Mouse (Mus musculus): Measurements from ENCODE around the gene Hoxa6.

Gene Hoxa6

DNA sequence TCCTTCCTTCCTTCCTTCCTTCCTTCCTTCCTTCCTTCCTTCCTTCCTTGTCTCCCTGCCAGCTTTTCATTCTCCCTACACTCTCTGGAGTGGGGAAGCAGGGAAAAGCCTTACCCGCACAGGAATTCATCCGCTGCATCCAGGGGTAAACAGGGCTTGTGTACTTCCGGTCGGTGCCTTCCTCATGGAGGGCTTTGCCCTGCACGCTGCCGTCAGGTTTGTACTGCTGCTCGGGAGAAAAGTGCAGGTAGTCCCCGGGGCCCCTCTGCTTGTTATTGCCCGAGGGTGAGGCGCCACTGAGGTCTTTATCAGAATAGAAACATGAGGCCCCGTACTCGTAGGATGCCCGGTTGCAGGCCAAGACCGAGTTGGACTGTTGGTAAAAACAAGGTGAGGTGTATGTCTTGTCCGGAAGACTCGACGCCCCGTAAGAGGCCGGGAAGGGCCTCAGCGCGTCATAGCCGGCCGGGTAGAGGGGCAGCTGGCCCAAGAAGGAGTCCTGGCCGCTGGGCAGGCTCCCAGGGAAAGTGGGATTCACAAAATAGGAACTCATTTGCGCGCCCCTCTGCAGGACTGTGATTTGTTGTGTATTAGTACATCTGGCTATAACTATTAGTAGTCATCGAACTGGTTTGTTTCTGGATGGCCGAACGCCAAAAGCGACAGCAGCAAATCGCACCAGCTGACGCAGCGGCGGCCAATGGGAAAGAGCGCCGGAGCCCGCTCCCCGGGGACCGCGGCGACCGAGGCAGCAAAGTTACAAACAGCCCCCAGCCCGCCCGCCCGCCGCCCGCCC lies at the start of gene Hoxa6:
Hoxa6 (minus strand) TSS at position 651 of the 796 bp plus-strand sequence.
- no peak for DNase-seq (ENCODE audit: low spot score)

DNA sequence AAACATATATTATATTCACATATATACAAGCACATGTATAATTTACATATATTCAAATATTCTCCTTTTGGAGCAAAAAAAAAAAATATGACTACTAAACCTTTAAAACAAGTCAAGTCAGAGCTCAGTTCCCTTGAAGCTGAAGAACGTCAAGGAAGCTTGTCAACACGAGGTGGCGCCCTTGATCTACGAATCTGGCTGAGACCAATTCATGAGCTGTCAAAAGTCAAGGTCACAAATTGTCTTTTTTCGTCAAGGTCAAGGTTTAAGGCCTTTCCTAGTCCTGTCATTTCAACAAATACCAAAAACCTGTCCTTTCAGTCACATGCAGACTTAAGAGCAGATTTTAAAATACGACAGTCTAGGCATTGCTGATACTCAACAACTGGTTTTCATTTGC lies 48.4 kb upstream of the Hoxa6 start:
- peak; percentile 38 for DNase-seq (ENCODE audit: low spot score)

DNA sequence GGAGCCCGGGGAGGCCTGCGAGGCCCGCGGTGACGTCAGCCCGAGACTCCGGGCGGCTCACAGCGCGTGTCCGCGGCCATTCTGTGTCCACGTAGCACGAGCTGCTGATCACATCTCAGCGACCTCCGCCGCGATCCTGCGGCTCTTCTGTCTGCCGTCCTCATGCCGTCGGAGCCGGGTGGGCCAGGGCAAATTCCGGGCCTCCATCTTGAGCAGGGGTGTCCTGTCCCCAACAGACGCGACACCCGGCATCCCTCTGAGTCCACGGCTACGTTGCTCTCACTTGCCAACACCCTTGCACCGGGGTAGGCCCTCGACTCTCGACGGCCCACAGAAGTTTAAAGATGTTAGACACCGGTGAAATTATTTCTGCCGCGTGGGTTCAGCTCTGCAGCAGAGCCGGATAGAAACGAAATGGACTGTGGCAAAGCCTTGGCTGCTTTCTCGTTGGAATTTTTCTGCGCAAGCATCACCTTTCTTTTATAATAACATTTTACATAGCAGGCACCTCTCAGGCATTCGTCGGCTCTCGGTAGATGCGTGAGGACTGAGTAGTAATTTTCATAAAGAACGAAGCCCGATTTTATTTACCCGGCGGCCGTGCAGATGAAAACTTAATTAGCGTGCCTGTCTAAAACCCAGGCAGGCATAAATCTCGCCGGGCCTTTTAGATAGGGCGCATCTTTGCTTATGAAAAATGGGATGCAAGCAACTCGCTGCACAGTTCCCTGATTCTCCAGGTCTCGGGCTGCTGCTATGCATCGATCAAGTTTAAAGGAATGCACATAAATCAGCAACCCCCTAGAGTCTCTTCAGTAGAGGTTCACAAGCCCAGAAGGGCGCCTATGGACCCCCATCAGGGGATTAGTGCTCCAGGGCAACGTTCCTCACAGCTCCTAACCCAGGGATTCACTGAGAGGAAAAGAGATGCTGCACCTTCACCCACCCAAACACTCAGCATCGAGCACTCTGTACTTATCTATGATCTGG lies 45.3 kb upstream of the Hoxa6 start:
- DNase-seq (ENCODE audit: low spot score), result no peak

DNA sequence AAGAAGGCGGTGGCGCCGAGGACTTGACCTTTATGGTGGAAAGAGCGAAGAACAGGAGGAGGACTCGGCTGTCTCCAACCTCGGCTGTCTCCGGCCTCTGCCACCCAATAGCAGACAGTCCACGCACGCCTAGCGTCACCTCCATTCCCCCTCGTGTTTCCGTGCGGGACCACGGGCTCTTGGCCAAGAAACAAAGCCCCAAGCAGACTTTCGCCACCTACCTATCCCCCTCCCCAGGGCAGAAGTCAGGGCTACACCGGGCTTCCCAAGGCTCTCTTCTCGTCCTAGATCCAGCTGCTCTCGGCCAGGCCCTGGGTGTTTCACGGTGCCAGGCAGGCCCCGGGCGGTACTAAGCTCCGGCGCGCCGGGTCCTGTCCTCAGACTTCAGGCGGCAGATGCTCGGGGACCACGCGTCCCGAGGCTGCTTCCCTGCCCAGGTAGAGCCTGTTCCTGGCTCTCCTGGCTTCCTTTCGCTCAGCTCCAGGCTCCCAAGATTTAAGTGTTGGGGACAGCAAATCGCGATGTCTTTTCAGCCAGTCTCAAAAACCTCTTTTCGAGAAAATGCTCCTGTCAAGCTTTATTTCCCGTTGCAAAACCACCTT lies 44.4 kb upstream of the Hoxa6 start:
- DNase-seq (ENCODE audit: low spot score), result no peak

DNA sequence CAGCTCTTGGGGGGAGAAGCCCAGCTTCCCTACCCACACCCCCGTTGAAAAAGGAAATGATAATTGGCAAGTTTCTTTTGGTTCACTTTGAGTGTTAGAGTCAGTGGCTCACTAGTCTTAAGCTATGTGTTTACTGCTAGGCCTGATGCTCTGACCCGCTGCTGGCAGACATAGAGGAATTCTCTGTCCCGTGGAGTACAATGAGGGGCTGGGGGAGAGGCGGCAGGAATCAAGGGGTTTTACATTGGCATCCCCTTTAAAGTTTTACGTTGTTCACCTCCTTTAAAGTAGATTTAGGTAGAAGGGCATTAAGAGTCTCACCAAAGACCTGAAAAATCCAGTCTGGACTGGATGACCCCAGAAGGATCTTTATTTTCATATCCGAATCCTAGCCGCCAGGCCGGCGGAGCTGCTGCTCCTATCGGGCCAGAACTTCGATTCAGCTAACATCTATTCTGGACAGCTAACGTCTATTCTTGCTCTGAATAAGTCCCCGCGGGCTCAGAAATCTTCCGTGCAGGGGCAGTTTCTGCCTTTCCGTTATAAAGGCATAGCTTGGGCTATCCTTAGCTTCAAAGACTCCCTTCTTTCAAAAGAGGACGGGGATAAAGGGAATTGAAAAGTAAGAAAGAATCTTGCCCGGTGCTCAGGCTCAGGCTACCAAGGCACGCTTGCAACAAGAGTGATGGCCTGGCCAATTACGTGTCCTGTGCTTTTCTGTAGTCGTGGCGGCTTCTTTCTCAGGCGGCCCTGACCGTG lies 43.7 kb upstream of the Hoxa6 start:
- no peak for DNase-seq (ENCODE audit: low spot score)

DNA sequence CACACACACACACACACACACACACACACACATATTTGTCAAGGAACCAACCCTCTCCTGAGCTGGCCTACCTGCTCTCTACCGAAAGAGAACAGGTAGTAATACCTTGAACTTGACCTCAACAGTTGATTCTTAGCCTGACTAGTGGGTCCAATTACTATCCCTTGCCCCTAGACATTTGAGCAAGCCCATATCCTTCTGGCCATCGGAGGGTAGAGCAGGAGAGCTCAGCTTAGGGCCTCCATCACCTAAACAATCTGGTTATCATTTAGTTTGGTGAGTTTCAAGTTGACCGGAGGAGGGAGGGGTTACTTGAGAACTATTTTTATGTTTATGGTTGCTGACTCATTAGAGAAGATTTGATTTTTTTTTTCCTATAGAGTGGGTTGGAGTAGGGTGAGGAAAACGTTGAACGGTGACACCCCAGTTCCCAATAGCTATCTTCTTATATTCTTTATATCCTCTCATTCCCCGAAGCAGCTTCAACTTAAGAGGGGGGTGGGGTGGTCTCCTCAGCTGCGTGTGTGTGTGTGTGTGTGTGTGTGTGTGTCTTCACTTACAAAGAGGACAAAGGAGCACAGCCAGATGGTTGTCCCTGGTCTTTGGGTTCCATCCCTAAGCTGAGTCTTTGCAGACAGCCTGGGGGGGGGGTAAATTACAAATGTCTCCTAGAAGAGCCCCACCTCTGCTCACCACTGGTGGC lies 42.8 kb upstream of the Hoxa6 start:
- no peak for DNase-seq (ENCODE audit: low spot score)

DNA sequence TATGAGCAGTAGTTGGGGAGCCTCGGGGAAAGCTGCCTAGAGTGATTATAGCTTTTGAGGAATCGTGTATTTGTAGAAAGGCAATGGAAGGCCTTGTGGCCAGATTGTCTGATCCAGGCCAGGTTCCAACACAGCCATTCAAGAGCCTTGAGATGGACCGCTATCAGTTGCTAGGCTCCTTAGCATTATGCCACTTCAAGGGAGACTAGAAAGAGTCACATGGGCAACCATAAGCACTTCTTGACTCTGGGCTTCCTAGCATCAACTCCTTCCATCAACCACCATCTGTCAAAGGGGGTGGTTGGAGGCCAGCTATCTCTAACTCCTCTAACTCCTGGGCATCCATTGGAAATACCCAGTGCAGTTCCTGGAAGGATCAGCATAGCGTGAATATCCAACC lies 41.3 kb upstream of the Hoxa6 start:
- DNase-seq (ENCODE audit: low spot score), result no peak

DNA sequence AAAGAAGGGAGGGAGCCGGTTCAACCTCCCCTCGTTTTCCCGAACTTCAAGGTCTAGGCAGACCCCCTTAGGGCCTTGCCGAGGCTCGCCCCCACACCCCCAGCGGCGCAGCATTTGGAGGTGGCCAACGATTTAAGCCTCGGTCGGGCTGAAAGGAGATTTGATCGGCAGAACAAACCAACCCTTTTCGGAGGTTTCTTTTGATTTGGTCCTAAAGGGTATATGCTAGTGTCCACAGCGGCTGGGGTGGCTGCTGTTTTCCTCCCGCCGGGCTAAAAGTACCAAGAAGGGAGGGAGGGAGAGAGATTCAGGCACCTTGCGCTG lies 40.9 kb upstream of the Hoxa6 start:
- no peak for DNase-seq (ENCODE audit: low spot score)

DNA sequence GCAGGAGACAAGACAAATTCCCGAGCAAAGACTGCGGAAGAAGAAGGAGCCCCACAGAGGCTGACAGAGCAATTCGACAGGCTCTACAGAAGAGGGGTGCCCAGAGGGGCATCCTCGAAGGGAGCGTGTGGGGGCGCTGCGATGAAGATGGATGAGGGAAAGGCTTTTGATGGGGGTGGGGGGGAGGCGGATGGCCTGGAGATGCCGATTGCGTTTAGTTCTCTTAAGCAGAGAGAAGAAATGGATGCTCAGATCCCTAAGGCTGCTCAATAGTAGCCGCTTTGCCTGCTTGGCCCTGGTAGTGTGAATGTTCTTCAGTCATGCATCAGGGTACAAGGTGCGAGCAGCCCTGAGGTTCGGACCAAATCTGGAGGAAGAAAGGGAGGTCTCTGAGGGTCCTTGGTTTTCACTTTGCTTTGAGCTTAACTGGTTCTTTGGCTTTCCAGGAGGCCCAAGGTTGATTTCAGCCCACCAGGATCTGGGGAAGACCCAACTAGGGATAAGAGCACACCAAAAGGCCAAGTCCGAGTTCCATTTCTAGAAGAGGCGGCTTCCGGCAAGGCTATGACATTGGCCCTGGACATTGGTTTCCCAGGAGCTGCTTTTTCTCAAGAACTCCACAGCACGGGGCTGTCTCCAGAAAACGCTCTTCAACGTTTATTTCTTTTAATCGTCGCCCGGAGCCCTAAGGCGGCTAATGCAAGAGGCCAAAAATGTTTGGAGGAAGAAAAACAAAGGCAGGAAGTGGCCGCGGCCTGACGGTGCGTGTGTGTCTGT lies 40.3 kb upstream of the Hoxa6 start:
- no peak for DNase-seq (ENCODE audit: low spot score)

DNA sequence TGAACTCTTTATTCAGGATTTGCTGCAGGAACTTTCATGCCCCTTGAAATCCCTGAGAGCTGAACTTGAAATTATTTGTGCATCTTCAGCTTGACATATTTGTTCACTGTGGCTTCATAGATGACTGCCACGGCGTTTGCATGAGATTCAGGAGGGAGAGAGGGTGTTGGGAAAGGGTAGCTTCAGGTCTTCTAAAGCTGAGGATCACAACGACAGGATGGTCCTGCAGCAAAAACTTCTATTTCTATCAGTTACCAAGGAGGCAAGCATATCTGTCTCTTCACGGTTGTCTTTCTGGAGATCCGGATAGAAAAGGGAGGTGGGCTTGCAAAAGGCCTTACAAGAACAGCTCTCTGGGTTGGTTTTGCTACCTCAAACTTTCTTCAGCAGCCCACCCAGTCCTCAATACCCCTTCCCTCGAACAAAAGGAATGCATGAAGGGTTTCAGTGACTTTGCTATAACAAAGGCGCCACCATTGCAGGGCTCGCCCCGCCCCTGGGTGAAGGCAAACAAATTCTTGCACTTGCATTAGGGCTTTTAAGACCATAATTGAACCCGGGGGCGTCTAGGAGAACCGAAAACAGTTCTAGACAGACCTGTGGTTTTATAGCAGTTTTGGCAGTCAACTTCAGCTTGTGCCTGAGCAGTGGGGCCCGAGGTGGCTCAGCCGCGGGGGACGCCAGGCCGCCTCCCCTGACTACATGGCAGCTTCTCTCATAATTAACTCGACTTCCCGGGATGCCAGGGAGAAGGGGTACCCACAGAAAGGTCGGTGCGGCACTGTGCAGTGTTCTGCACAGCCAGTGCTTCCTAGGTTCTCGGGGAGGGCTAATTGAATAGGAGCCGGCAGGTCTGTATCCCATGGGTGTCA lies 39.5 kb upstream of the Hoxa6 start:
- no peak for DNase-seq (ENCODE audit: low spot score)

DNA sequence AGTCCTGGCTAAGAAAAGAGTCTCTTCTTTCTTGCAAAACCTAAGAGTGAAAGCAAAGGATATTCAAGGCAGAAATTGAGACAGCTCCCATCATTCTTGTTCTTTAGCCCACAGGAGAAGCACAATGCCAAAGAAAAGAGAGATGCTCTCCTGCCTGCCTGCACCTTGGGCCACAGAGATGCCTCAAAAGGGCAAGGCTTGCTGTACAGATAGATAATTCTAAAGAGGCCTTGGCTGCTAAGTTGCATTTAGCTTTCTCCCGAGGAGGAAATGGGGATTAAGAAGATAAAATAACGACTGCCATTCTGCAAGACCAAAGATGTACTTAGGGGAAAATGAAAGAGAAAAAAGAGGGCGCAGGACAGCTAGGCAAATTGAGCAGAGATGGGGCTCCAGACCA lies 38.4 kb upstream of the Hoxa6 start:
- DNase-seq (ENCODE audit: low spot score), result no peak

DNA sequence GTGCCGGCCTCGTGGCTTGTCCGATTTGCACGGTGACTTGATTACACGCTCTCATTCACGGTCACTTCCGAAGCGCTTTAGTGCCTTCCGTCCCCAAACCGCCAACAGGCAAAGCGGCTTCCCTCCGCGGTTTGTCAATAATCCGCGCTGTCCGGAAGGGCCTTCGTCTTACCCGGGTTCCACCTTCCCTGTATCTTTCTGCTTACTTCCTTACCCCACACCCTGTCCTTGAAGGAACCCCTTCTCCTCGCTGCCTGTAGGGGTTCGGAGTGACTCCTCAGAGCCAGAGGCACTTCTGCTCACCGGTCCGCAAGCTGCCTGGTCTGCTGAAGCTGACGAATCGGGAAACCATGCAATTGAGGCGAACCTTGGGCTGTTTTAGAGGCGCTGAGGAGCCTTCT lies 37.9 kb upstream of the Hoxa6 start:
- no peak for DNase-seq (ENCODE audit: low spot score)

DNA sequence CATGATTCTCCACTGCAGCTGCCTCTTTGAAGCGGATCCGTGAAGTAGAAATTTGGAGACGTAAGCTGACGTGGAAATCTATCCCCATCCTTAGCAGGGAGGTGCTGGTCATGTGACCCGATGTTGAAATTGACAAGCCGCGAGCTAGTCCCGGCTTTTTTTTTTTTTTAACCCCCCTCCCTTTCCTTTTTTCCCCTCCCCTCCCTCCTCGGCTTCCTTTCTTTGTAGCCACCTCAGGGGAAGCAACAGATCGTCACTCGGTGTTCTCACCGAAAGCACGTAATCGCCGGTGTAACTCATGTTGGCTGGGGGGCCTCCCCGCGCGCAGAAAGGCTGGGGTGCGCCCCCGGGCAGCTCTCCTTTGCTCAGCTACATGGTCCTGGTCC lies 37.2 kb upstream of the Hoxa6 start, which contains the start of gene Hoxa11:
Hoxa11 (minus strand) TSS at position 54 of the 386 bp plus-strand sequence.
- no peak for DNase-seq (ENCODE audit: low spot score)

DNA sequence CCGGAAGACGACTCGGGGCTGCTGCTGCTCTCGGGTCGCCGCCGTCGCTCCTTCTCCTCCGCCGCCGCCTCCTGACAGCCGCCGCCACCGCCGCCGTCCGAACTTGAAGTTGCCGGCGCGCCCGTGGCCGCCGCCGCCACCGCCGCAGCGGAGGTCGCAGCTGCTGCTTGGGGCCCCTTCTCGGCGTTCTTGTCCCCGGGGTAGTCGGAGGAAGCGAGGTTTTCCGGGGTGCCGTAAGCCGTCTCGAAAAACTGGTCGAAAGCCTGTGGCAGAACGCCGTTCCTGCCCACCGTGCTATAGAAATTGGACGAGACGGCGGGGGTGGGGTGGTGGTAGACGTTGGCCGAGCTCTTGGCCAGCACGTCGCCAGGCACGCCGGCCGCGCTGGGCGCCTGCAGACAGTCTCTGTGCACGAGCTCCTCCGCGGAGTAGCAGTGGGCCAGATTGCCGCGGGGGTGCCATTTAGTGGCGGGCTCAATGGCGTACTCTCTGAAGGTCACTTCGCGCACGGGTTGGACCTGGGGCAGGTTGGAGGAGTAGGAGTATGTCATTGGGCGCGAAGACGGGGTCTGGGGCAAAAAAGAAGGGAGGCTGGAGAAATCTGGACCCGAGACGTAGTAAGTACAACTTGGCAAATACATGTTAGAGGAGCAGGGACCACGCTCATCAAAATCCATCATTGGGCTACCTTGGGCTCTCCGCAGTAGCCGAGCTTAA lies 36.7 kb upstream of the Hoxa6 start:
- DNase-seq (ENCODE audit: low spot score), result no peak

DNA sequence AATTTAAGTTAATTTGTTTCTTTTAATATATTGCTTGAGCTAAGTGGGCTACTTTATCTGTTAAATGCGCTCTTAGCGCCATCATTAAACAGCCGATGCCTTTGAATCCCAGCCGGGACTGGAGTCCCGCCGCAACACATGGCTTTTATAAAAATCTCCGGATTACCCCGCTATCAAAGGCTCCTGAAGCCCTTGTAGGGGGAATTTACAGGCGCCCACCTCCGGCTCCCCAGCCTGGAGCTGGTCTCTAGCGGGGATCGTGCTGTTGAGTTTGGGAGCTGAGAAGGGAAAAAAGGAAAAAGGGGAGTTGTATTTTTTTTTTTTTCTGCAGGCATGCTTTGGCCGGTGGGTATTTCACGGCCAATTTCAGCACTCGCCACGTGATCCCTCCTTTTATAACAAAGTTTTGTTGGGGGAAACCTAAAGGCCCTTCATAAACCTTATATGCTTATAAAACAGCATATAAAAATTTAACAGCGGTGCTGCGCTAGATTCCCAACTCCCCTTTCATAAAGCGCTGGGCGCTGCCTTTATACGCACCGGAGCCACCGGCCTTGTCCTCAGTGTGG lies 36.0 kb upstream of the Hoxa6 start:
- no peak for DNase-seq (ENCODE audit: low spot score)

DNA sequence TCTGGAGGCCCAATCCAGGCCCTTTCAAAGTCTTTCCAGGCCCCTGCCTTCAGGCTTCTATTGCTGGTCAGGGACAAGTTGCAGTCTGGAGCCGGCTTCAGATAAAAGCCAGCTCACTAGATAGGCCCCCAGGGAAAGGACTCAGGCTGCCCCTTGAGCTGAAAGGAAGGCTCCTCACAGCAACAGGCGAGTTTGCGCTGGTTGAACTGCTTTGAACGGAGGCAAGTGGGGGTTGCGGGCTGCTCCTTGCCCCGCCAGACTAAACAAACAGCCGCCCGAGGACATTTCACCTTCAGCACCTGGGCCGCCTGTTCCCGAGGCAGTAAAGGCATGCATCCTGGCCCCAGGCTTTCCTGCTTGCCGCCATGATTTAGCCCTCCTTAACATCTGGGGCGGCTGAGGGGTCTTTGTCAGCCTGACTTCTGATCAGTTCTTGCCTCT lies 35.2 kb upstream of the Hoxa6 start:
- no peak for DNase-seq (ENCODE audit: low spot score)

DNA sequence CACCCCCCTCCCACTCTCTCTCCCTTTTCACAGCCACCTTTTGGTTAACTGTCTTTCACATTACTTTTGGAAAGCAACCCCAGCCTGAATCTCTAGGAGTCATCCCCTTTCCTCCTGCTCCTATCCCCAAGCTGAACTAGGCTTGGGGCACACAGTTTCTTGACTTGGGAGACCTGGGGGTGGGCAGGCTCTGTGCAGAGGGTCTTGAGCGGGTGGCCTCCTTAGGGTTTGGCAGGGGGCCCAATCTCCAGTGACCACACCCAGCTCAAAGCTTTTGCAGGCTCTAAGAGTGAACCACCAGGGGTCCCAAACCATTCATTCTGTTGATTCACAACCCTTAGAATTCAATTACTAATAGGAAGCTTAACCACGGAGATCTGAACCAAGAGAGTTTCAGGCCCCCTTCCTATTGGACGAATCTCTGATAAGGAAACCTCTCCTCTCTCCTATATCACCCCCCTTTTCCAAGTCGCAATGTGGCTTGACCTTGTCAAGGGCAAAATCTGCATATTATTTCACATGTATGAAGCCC lies 34.3 kb upstream of the Hoxa6 start:
- no peak for DNase-seq (ENCODE audit: low spot score)

DNA sequence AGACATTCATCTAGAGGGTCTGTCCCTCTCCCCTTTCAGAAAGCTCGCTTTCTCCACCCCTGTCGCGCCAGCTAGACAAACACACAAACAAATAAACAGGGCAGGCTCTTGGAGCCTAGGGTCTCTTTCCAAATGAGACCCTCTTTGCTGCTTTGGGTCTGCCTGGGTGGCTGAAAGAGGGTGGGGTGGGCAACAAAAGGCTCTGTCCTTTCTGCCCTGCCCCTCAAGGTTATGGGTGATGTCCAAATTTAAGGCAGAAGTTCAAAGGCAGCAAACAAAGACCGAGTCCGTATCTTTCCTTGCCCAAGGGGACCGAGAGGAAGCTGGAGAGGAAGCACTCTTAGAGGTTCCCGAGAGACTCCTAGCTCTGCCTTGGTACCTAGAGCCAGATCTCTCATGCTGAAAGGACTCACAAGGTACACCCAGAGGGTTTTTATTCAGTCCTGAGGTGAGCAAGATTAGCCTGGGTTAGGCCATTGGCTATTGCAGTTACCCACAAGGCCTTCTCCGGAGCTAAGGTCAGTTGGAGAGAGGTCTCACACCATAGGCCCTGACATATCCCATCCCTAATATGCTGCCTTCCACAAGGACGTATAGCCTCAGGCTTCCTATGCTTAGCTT lies 32.6 kb upstream of the Hoxa6 start:
- DNase-seq (ENCODE audit: low spot score), result no peak

All from c-Kit-positive CD71-positive TER-119-positive erythroid progenitor cells, embryonic 14.5 days (primary cell).